Mouse (Mus musculus) midbrain, embryonic 12.5 days (tissue): ENCODE measurements around the gene Uqcc2. TPM values are rescaled to one million over a fixed set of nuclear protein-coding genes. Genes with fewer than 3 reads are reported as not detected.

ENCODE experiments used
- ATAC-seq: fragments of 200-750 bp; cut with Nextera tagmentation; 2 replicates; pipeline ENCODE4 v1.8.0; 2017; ENCODE audit warnings: low read depth, moderate TSS enrichment, moderate library complexity; ENCODE audit not compliant: low FRiP score
- H3K27ac ChIP-seq: fragments of 300-500 bp; sonication (generic); replicated peaks from 2 replicates; pipeline ENCODE4 v1.5.1; 2016; ENCODE audit warnings: mild to moderate bottlenecking
- H3K27me3 ChIP-seq: fragments of 300-500 bp; sonication (generic); 2 replicates; pipeline ENCODE4 v1.6.1; 2016; ENCODE audit warnings: mild to moderate bottlenecking
- H3K36me3 ChIP-seq: fragments of 300-500 bp; sonication (generic); 2 replicates; pipeline ENCODE4 v1.6.1; 2016
- H3K4me1 ChIP-seq: fragments of 300-500 bp; sonication (generic); 2 replicates; pipeline ENCODE4 v1.6.1; 2016
- H3K4me2 ChIP-seq: fragments of 300-500 bp; sonication (generic); replicated peaks from 2 replicates; pipeline ENCODE4 v1.6.1; 2016; ENCODE audit warnings: mild to moderate bottlenecking, moderate library complexity
- H3K4me3 ChIP-seq: fragments of 300-500 bp; sonication (generic); 2 replicates; pipeline ENCODE4 v1.5.1; 2016; ENCODE audit warnings: mild to moderate bottlenecking
- H3K9ac ChIP-seq: fragments of 300-500 bp; sonication (generic); replicated peaks from 2 replicates; pipeline ENCODE4 v1.6.1; 2016; ENCODE audit warnings: mild to moderate bottlenecking, moderate library complexity
- H3K9me3 ChIP-seq: fragments of 300-500 bp; sonication (generic); 2 replicates; pipeline ENCODE4 v1.6.1; 2016; ENCODE audit warnings: mild to moderate bottlenecking
- WGBS: fragments of 180-500 bp; shearing (Covaris S2); methylation state at CpG from one replicate; pipeline ENCODE4 v1.1.7; 2016; 5-methylcytosine and 5-hydroxymethylcytosine counted together
- polyA plus RNA-seq: library from polyadenylated mRNA; unstranded; fragments of >200 nt; fragmentation: Nextera tagmentation; extraction: Ambion mirVana; gene quantifications from 2 replicates; pipeline ENCODE4 v1.2.1, GENCODE M21; 2016

Uqcc2 gene
- polyA plus RNA-seq, 1 experiment from 2014 or later, result 331 TPM

DNA sequence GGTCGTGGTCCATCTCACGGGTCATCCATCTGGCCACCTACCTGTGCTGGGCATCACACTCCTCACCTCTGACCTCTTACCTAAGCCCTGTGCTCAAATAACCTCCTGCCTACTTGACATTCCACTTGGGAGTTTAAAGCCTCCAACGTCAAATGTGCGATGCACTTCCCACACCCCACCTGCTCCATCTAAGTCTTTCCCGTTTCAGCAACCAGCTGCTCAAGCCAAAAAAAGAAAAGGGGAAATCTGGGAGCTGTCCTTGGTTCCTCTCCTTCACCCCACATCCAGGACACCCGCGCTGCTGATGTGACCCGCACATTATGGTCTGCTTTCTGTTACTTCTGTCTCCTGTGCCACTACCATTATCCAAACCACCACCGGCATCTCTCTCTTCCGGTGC is 1.5 kb downstream of the Uqcc2 start:
- Histone ChIP-seq H3K9ac (no peak overlapping the region), H3K36me3 (0 out of 2 replicates have a peak, but pooled peaks cover 5% of the 10 kb centered on the region), H3K27me3 (peaks cover 17% of the 10 kb centered on the region), H3K27ac (no peak overlapping the region), H3K9me3 (no peaks in the 10 kb centered on the region), H3K4me3 (no peak overlapping the region), H3K4me1 (peaks cover 46% of the 10 kb centered on the region), H3K4me2 (no peak overlapping the region)
- no peak for ATAC-seq
- 92% methylated on average over 10 of the region's 10 CpGs for WGBS

DNA sequence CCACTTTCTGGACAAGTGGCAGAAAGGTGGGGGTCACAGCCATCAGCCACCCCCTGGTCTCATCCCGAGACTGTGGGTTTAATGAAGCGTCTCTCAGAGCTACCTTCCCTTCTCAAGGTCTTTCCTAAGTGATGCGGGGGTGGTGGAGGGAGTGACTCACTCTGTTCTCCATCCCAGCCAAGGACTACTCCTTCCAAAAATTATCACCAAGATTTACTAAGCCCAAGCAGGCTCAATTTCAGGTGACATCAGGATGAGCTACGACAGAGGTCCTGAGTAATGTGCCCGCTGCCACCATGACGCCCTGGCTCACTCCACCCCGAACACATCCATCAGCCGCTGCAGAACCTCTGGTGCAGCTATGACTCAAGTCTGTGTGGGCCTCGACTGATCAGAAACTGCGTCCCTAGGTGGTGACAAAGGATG is 2.5 kb downstream of the Uqcc2 start:
- Histone ChIP-seq H3K27ac (no peak overlapping the region), H3K36me3 (0 out of 2 replicates have a peak, but pooled peaks cover 5% of the 10 kb centered on the region), H3K9me3 (no peaks in the 10 kb centered on the region), H3K4me1 (peaks cover 52% of the 10 kb centered on the region), H3K9ac (no peak overlapping the region), H3K4me2 (no peak overlapping the region; the same call in 1 of the 2 replicates), H3K27me3 (peaks cover 17% of the 10 kb centered on the region), H3K4me3 (no peak overlapping the region)
- ATAC-seq, result no peak
- 88% methylated on average over 10 of the region's 10 CpGs for WGBS

DNA sequence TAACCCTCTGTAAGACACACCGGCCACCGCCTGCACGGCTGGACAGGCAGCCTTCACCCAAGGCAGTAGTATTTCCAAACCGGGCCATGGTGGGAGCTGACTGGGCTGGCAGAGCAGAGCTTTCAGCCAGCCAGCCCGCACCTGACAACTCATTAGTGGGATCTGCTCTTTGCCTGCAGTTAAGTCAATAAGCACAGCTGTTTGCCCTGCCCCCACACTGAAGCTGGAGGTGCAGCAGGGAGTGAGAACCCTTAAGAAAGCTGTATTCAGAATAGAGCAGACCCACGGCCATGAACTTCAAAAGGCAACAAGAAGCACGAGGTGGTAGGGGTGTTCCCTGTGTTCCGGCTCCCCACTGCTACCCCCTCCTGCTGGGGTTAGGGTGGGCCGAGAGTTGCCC is 3.5 kb downstream of the Uqcc2 start:
- H3K36me3 ChIP-seq, result peaks cover 10% of the 10 kb centered on the region; the same call in 1 of the 2 replicates
- no peak overlapping the region for H3K9ac ChIP-seq
- peak overlapping the region; percentile 68 for H3K27ac ChIP-seq
- 58% methylated on average over 9 of the region's 9 CpGs for WGBS
- no peak for ATAC-seq
- H3K4me2 ChIP-seq, result no peak overlapping the region
- H3K4me3 ChIP-seq, result no peak overlapping the region
- H3K9me3 ChIP-seq, result no peaks in the 10 kb centered on the region
- H3K4me1 ChIP-seq, result peaks cover 57% of the 10 kb centered on the region
- H3K27me3 ChIP-seq, result peaks cover 11% of the 10 kb centered on the region

GRCm38 (mm10) chr17:27129819-27130218 is 3.9 kb downstream of the Uqcc2 start:
- 83% methylated on average over 7 of the region's 7 CpGs for WGBS

GRCm38 (mm10) chr17:27129291-27129690 is 4.4 kb downstream of the Uqcc2 start:
- H3K4me1 ChIP-seq, result peaks cover 57% of the 10 kb centered on the region
- no peak overlapping the region for H3K9ac ChIP-seq
- H3K36me3 ChIP-seq, result peaks cover 18% of the 10 kb centered on the region; the same call in 1 of the 2 replicates
- peaks cover 7% of the 10 kb centered on the region; the same call in 1 of the 2 replicates for H3K27me3 ChIP-seq
- WGBS, result 83% methylated on average over 13 of the region's 13 CpGs
- ATAC-seq, result no peak
- no peak overlapping the region for H3K4me2 ChIP-seq
- H3K27ac ChIP-seq, result no peak overlapping the region
- no peak overlapping the region for H3K4me3 ChIP-seq
- H3K9me3 ChIP-seq, result no peaks in the 10 kb centered on the region

More at GRCm38 (mm10) chr17:27129819-27130218, 3.9 kb downstream of the Uqcc2 start:
- Histone ChIP-seq H3K36me3 (peaks cover 14% of the 10 kb centered on the region; the same call in 1 of the 2 replicates), H3K9ac (no peak overlapping the region), H3K4me2 (no peak overlapping the region), H3K4me3 (no peak overlapping the region), H3K9me3 (no peaks in the 10 kb centered on the region), H3K27me3 (peaks cover 7% of the 10 kb centered on the region), H3K4me1 (peaks cover 57% of the 10 kb centered on the region), H3K27ac (peak overlapping the region; percentile 68)
- no peak for ATAC-seq

DNA sequence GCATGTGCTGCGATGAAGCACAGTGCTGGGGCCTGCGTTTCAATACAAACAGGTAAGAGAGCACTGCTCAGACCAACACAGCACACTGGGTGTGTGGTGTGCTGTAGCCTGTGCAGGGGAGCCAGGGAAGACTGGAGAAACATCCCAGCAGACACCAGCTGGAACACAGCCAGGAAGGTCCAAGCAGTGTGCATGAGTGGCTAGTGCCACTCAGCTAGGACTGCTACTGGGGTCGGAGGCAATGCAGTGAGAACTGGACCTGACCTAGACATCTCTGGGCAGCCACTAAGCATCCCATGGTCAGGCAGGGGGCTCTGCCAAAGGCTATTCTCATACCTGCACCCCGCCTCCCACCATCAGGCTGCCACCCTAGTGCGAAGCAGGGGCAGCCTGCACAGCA is 5.5 kb downstream of the Uqcc2 start:
- Histone ChIP-seq H3K27me3 (peaks cover 7% of the 10 kb centered on the region; the same call in 1 of the 2 replicates), H3K9ac (no peak overlapping the region), H3K27ac (no peak overlapping the region), H3K36me3 (peaks cover 29% of the 10 kb centered on the region), H3K4me3 (no peak overlapping the region), H3K4me2 (no peak overlapping the region), H3K4me1 (peaks cover 49% of the 10 kb centered on the region), H3K9me3 (no peaks in the 10 kb centered on the region)
- no peak for ATAC-seq
- 94% methylated on average over 5 of the region's 5 CpGs for WGBS

DNA sequence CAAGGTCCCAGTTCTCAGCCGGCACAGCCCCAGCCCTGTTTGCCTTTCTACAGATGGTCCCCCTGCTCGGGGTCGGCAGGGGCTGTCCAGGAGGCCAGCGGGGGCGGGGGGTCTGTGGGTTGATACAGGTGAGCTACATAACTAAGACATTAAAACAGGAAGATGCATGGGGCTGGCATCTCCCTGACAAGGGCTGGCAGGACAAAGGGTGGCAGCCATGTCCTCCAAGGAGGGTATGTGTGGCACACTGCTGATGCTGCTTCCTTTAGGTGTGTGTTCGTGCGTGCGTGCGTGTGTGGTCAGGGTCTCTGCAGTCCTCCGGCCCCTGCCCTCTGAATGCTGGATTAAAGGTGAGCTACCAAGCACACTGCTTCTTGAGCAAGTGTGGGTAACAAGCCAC is 6.7 kb downstream of the Uqcc2 start:
- H3K9ac ChIP-seq, result no peak overlapping the region; the same call in 1 of the 2 replicates
- H3K9me3 ChIP-seq, result no peaks in the 10 kb centered on the region
- peak overlapping the region; percentile 20; the same call in 1 of the 2 replicates for H3K27ac ChIP-seq
- H3K36me3 ChIP-seq, result peaks cover 41% of the 10 kb centered on the region
- WGBS, result 86% methylated on average over 10 of the region's 10 CpGs
- H3K4me1 ChIP-seq, result peaks cover 37% of the 10 kb centered on the region
- peaks cover 6% of the 10 kb centered on the region; the same call in 1 of the 2 replicates for H3K27me3 ChIP-seq
- no peak overlapping the region for H3K4me2 ChIP-seq
- no peak overlapping the region for H3K4me3 ChIP-seq
- no peak for ATAC-seq

- peaks cover 46% of the 10 kb centered on the region for H3K36me3 ChIP-seq
- no peak overlapping the region for H3K4me2 ChIP-seq
- H3K27me3 ChIP-seq, result peaks cover 15% of the 10 kb centered on the region
- ATAC-seq, result no peak
- no peak overlapping the region for H3K9ac ChIP-seq
- no peak overlapping the region for H3K27ac ChIP-seq
- peaks cover 37% of the 10 kb centered on the region for H3K4me1 ChIP-seq
- H3K4me3 ChIP-seq, result no peak overlapping the region
- H3K9me3 ChIP-seq, result no peaks in the 10 kb centered on the region
- WGBS, result 82% methylated on average over 11 of the region's 11 CpGs
Observed at GRCm38 (mm10) chr17:27125669-27126202, 8.0 kb downstream of the Uqcc2 start.

DNA sequence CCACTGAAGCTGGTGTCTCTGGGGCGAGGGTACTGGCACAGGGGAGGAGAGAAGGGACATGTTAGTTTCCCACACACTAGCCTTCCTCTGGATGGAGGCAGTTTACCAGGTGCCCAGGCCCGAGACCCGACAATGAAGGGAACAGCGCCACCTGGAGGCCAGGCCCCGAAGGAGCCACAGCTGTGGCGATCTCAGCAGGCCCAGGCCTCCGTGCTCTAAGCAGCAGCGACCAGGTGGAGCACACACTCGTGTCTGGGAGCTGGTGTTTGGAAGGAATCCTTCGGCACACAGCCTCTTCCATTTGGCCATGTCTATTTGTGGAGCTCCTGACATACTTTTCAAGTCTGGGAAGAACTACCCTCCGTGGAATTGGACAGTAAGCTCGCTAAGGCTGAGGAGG is 8.5 kb downstream of the Uqcc2 start:
- no peak for ATAC-seq
- WGBS, result 30% methylated on average over 12 of the region's 12 CpGs

DNA sequence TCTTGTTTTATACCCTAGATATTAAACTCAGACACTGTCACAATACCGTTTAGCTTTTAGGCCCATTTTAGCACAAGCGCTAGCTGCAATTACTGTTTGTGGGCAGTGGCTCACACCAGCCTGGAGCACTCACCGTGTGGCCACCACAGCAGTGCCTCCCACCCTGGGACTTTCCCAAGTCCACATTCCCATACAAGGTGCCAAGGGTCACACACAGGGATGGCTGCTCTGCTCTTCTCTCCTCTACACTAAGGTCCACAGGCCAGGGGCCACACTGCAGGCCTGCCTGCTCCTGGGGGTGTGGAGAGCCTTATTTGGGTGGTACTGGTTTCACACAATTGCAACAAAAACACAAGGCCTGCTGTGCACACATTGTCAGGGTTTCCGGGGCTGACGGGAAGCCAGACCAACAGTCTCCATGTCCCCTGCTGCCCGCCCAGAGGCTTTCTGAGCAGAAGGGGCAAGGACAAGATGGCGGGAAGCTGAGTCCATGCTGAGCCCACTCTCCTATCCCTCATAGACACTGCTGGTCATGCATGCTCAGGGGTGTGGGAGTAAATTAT is 9.8 kb downstream of the Uqcc2 start:
- no peak overlapping the region for H3K27ac ChIP-seq
- no peak for ATAC-seq

More for the DNA sequence above, 8.5 kb downstream of the Uqcc2 start:
- Histone ChIP-seq H3K27ac (no peak overlapping the region), H3K4me1 (peaks cover 37% of the 10 kb centered on the region), H3K27me3 (peaks cover 15% of the 10 kb centered on the region), H3K4me2 (no peak overlapping the region), H3K36me3 (peaks cover 46% of the 10 kb centered on the region), H3K9me3 (no peaks in the 10 kb centered on the region), H3K4me3 (no peak overlapping the region), H3K9ac (no peak overlapping the region)

GRCm38 (mm10) chr17:27123103-27123502 is 10.6 kb downstream of the Uqcc2 start:
- no peak for ATAC-seq
- no peak overlapping the region for H3K9ac ChIP-seq
- H3K4me1 ChIP-seq, result peaks cover 32% of the 10 kb centered on the region
- 91% methylated on average over 2 of the region's 2 CpGs for WGBS
- H3K4me2 ChIP-seq, result no peak overlapping the region
- peaks cover 24% of the 10 kb centered on the region for H3K27me3 ChIP-seq
- no peaks in the 10 kb centered on the region for H3K9me3 ChIP-seq
- no peak overlapping the region for H3K27ac ChIP-seq
- H3K36me3 ChIP-seq, result peaks cover 42% of the 10 kb centered on the region
- H3K4me3 ChIP-seq, result no peak overlapping the region

More for the DNA sequence above, 9.8 kb downstream of the Uqcc2 start:
- Histone ChIP-seq H3K4me1 (peaks cover 33% of the 10 kb centered on the region), H3K4me3 (no peak overlapping the region), H3K36me3 (peaks cover 42% of the 10 kb centered on the region), H3K4me2 (no peak overlapping the region), H3K27me3 (peaks cover 24% of the 10 kb centered on the region), H3K9ac (no peak overlapping the region), H3K9me3 (no peaks in the 10 kb centered on the region)
- 83% methylated on average over 7 of the region's 7 CpGs for WGBS

DNA sequence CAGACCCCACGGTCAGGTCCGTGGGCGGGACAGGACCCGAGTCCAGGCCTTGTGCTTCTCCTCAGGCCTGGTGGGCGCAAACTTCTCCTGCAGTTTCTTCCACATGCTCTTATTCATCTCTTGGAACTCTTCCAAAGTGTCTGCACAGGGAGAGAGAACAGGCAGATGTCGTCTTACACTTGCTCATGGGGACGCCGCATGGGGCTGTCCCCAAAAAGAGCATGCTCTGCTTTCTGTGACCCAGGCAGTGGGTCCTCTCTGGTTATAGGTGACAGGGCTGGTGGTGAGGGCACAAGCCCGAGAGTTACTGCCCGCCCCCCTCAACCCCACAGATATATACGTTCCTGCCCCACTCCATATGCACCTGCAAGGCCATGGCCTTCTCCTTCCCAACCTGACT is 11.0 kb downstream of the Uqcc2 start:
- H3K9ac ChIP-seq, result no peak overlapping the region
- no peak overlapping the region for H3K4me3 ChIP-seq
- H3K9me3 ChIP-seq, result no peaks in the 10 kb centered on the region
- H3K4me2 ChIP-seq, result no peak overlapping the region
- H3K36me3 ChIP-seq, result peaks cover 42% of the 10 kb centered on the region
- 91% methylated on average over 11 of the region's 11 CpGs for WGBS
- no peak overlapping the region for H3K27ac ChIP-seq
- H3K27me3 ChIP-seq, result peaks cover 24% of the 10 kb centered on the region
- no peak for ATAC-seq
- peaks cover 30% of the 10 kb centered on the region for H3K4me1 ChIP-seq
